Mouse (Mus musculus) heart, adult 9 months (tissue): ENCODE data around the gene Pi4kb.
"Not testable (repeated sequence)": the region's sequence is repeated elsewhere in the genome, so short reads cannot be mapped to it uniquely, and the experiment has no call there.

Experiments
- DNase-seq, 2 experiments: peaks; one replicate each; pipeline ENCODE4 v3.0.0; 2022; ENCODE audit warnings: low spot score in 2 of 2

Pi4kb gene

DNA sequence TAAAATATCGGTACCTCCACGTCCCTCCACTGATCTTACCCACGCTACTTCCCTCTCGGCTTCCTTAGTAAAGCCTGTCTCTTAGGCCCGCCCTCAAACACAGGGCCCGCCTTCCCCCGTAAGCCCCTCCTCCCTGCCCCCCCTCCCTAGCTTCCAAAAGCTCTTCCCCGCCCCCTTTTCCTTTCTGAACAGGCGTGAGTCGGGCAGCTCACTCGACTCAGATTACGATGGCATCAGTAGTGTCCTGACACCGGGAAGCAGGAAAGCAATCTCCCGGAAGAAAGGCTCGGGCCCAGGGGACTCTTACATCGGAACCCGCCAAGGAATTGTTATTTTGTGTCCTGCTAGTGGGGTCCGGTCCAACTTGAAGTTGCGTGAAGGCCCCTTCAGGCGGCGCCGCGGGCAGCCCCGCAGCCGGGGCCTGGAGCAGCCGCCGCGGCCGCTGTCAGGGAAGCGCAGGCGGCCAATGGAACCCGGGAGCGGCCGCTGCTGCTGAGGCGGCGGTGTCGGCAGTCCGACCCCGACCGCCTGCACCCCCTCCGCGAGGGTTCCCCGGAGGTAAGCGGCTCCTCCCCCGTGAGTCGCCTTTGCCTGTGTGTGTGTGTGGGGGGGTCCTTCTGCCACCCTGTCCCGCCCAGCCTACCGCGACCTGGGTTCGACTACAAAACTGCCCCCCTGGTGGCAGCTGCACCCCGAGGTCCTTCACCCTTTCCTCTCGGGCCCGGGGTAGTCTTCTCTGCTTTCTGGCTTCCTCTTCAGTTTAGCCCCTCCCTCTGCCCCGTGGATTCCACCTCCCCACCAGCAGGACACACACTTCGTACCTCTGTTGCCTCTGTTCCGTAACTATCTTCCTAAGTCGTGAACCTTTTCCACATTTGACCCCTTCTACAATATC, at the start of gene Pi4kb:
Gene Pi4kb (plus strand): TSS at position 204 of the 895 bp plus-strand sequence.
- DNase-seq = peak; percentile 88 to 92

DNA sequence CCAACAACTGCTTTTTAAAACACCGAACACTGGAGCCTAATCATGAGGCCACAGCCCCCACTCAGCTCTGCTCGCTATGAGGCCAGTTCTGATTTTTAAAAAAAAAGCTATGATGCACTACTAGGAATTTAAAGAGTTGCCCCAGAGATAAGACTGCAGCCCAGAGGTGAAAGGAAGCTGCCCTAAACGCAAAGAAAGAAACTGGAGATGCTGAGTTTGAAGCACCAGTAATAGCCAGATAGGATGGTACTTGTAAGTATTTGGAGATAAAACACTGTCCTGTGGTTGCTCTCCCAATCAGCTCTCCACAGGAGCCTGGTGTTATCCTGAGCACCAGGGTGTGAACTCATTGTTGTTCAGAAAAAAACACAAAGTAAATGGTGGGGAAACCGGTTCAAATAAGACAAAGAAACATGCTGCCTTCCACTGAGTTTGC, 48.2 kb upstream of the Pi4kb start:
- DNase-seq = not testable (repeated sequence)

DNA sequence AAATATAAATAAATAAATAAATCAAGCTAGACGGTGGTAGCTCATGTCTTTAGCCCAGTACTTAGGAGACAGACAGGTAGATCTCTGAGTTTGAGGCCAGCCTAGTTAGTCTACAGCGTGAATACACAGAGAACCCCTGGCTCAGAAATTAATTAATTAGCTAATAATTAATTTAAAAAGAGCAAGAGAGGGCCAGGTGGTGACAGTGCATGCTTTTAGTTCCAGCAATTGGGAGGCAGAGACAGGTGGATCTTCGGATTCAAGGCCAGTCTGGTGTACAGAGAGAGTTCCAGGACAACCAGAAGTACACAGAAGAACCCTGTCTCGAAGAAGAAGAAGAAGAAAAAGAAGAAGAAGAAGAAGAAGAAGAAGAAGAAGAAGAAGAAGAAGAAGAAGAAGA, 45.6 kb upstream of the Pi4kb start:
- not testable (repeated sequence) for DNase-seq

GRCm38 (mm10) chr3:94930386-94931266, 43.9 kb upstream of the Pi4kb start:
- DNase-seq = peak; percentile 49 to 57

DNA sequence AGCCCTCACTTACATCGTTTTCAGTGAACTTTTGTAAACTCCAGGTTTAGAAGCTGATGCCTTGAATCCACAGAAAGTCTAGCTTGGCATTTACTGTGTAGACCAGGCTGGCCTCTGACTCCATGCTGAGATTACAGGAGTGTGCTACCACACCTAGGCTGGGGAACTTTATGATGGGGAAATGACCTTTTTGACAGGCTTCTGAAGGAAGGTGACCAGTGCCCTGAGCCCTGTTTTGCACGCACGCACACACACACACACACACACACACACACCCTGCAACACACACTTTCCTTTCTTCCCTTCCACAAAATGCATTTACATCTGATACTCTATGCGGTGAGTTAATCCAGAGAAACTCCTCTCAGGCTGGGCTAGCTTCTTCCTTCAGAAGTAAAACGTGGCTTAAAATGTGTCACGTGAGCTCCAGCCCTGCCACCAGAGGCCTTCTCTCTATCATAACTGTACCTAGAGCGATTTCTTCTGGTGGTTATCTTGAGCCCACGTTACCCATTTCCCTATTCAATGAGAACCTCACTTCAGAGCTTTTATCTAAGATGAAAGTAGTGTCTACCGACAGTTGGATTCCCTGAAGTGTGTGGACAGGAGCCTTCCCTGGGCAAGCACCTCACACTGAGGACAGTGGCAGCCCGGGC, 43.0 kb upstream of the Pi4kb start:
- not testable (repeated sequence) for DNase-seq

DNA sequence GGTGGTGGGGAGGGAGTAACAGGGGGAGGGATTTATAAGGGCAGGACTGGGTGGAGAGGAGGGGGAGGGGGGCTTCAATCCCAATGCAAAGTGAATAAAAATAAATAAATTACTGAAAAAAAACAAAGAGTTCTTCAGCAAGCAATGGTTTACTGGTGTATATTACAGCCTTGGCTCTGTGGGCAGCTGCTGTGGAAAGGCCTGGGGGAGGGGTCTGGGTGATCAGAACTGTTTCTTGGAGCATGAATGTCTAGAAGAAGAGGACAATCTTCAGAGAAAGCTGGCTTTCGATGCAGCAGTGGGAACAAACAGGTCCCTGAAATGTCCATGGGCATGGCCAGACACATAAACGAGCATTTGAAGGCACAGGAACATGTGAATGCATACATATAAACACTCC, 42.3 kb upstream of the Pi4kb start:
- DNase-seq = not testable (repeated sequence)

DNA sequence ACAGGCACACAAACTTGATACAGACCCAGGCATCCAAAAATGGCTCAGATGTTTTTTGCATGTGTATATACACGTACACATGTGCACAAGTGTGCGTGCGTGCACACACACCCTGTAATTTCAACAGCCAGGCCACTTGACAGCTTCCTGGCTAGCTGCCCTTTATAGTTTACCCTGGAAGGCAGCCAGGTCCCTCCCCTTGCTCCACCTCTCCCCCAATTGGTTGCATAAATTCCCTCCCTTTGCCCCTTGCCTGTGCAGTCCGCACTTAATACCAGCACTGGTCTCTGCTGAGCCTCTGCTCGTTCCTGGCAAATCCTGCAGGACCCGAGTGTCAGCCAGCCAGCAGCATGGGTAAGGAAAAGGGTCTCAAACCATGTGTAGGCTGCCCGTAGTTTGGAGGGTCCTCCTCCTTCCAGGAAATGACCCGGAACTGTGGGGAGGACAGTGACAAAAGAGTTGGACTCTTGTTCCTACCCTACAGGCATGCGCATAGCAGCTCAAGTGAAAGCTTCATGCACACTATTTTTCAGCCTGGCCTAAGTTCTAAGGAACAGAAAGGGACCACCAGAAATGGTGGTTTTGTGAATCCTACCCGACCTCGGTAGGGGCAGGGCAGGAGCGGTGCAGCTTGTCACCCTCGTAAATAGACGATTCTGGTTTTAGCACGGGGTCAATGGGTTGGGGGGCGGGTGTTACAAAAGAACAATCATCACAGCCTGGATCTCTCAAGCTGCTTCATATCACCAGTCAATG, 41.5 kb upstream of the Pi4kb start, which contains the start of gene Selenbp1:
Gene Selenbp1 (plus strand): TSS at position 248 of the 756 bp plus-strand sequence.
- DNase-seq = peak; percentile 95 to 96

DNA sequence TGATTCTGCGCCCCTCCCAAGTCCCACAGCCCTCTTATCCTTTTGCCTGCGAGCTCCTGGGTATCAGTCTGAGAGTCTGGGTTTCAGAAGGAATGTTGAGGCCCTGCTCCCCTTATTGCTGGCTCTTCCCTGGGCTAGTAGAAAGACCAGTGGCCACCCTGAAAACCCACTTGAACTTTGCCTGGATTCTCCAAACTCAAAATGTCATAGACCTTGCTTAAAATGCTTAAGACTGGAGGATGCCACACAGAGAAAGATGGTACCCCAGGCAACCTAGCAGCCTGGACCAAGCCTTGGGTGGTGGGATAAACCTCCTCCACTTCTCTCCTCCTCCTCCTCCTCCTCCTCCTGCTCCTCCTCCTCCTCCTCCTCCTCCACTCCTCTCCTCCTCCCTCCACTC, 40.9 kb upstream of the Pi4kb start:
- not testable (repeated sequence) for DNase-seq

DNA sequence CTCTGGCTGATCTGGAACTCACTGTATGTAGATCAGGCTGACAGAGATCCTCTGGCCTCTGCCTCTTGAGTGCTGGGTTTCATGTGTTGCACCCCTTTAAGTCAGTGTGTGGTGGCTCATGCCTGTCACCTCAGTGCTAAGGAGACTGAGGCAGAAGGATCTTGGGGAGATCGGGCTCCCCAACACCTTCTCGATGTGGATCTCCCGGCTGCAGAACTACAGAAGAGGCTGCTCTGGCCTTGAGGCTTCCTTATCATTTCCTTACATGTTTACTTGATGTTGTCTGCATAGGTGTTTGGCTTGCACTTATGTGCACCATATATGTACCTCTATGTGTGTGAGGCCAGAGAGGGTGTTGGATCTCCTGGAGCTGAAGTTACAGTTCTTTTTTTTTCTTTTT, 40.0 kb upstream of the Pi4kb start:
- DNase-seq = not testable (repeated sequence)

- peak; percentile 90 to 91 for DNase-seq
Measured at GRCm38 (mm10) chr3:94935332-94935731, 39.2 kb upstream of the Pi4kb start.

GRCm38 (mm10) chr3:94936147-94936546, 38.4 kb upstream of the Pi4kb start:
- not testable (repeated sequence) for DNase-seq

DNA sequence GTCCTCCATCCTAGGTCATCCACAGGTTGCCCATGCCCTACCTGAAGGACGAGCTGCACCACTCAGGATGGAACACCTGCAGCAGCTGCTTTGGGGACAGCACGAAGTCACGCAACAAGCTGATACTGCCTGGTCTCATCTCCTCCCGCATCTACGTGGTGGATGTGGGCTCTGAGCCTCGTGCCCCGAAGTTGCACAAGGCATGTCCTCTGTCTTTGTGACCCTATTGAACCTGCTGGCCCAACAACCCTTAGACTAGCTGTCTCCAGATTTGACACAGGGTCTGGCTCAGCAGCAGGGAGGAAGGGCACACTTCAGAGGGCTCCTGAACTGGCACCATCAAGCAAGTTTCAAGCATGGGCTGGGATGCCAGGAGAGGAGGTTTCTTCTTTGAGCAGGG, 37.3 kb upstream of the Pi4kb start:
- DNase-seq = not testable (repeated sequence)

- not testable (repeated sequence) for DNase-seq
Measured at GRCm38 (mm10) chr3:94940033-94940432, 34.5 kb upstream of the Pi4kb start.

DNA sequence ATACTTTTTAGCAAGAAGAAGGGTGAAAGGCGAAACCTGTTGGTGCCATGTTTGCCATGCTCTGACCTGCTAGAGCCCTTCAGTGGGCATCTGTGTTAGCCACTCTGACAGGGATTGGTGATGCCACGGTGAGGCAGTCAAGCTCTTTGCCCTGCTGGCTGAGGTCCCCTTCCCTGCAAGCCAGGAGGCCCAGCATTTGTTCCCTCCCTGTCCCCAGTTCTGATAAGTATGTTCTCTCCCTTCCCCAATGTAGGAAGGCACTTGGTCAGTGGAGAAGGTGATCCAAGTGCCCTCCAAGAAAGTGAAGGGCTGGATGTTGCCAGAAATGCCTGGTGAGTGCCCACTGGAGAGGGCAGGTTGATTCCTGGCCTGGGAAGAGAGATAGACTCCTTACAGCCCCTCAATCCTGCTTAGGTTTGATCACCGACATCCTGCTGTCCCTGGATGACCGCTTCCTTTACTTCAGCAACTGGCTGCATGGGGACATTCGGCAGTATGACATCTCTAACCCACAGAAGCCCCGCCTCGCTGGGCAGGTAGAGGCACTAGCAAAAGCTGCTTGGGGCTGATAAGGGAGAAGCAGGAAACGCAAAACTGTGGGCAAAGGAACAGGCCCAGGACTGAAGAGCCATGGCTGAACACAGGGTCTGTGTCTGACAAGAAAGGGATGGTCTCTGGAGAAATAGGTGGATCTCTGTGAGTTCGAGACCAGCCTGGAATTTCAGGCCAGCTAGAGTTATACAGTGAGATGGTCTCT, 32.1 kb upstream of the Pi4kb start:
- DNase-seq = not testable (repeated sequence)

GRCm38 (mm10) chr3:94943706-94944105, 30.8 kb upstream of the Pi4kb start:
- DNase-seq = not testable (repeated sequence)

- no peak for DNase-seq
Measured at GRCm38 (mm10) chr3:94948066-94948614, 26.4 kb upstream of the Pi4kb start.

- DNase-seq = no peak
Measured at GRCm38 (mm10) chr3:94949645-94950044, 24.9 kb upstream of the Pi4kb start.

- DNase-seq = no peak
Measured at GRCm38 (mm10) chr3:94952806-94953205, 21.7 kb upstream of the Pi4kb start.

DNA sequence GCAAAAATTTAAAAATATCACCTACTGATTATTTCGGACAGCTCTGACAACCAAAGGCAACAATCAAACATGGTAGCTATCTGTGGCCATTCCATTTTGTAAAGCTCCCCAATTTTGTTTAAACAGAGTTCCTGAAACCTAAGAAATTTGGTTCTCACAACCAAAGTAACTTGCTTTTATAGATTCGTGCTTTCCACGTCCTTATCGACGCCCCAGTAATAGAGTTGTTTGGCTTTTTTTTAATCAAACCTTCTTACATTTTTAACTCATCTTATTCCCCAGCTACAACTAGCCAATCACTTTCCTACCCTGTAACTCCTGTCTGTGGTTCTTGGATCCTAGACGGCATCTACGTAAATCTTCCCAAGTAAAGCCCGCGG, 21.2 kb upstream of the Pi4kb start:
- DNase-seq = no peak
